Mouse (Mus musculus) cerebellum, adult 2 months (tissue): ENCODE measurements around the gene Phactr3. TPM values are rescaled to one million over a fixed set of nuclear protein-coding genes. Genes with fewer than 3 reads are reported as not detected.
A peak's percentile ranks its signal among the peaks of the same experiment; 100 is the strongest.

Experiments used
- DNase-seq, 2 experiments: peaks; one replicate each; pipeline ENCODE4 v3.0.0; 2021
- H3K27ac ChIP-seq: fragments of 200-500 bp; 2 replicates; pipeline ENCODE4 v1.5.1; 2012; ENCODE audit warnings: low read length, control low read depth, inconsistent platforms; ENCODE audit not compliant: insufficient read depth
- H3K27me3 ChIP-seq: fragments of 200-500 bp; 2 replicates; pipeline ENCODE4 v1.6.1; 2012; ENCODE audit warnings: inconsistent platforms, mild to moderate bottlenecking, low read length, moderate library complexity; ENCODE audit not compliant: control insufficient read depth, insufficient read depth
- H3K4me1 ChIP-seq: fragments of 200-500 bp; 2 replicates; pipeline ENCODE4 v1.6.1; 2011; ENCODE audit warnings: low read length; ENCODE audit not compliant: control insufficient read depth, insufficient read depth
- H3K4me3 ChIP-seq: fragments of 200-500 bp; replicated peaks from 2 replicates; pipeline ENCODE3; 2011; ENCODE audit warnings: mild to moderate bottlenecking, low read depth, low read length, control low read depth; ENCODE audit not compliant: insufficient read depth
- CTCF ChIP-seq: fragments of 200-500 bp; IDR thresholded peaks from 2 replicates; pipeline ENCODE4 v1.5.1; 2011; ENCODE audit warnings: low read depth, mild to moderate bottlenecking, control low read depth, low read length, moderate library complexity, borderline replicate concordance; ENCODE audit not compliant: insufficient read depth
- POLR2A ChIP-seq: fragments of 200-500 bp; IDR thresholded peaks from 2 replicates; pipeline ENCODE4 v1.6.1; 2011; ENCODE audit warnings: low read length, control low read depth, borderline replicate concordance; ENCODE audit not compliant: insufficient read depth
- WGBS: fragments of 180-500 bp; shearing (Covaris S2); methylation state at CpG from one replicate; pipeline ENCODE4 v1.1.7; 2018; 5-methylcytosine and 5-hydroxymethylcytosine counted together
- polyA plus RNA-seq: library from polyadenylated mRNA; depleted of rRNA; stranded (reverse); fragments of >200 nt; gene quantifications from 2 replicates; pipeline ENCODE4 v1.2.3, GENCODE M21; 2012

Gene Phactr3
- polyA plus RNA-seq, 1 experiment: 79.8 TPM

GRCm38 (mm10) chr2:178246767-178247166 lies 128.0 kb downstream of the Phactr3 start:
- no peak overlapping the region for H3K27ac ChIP-seq
- peaks cover 55% of the 10 kb centered on the region for H3K4me1 ChIP-seq
- no peak overlapping the region for H3K4me3 ChIP-seq
- no peaks in the 10 kb centered on the region for H3K27me3 ChIP-seq
- peak; percentile 28; the same call in 1 of the 2 replicates for TF ChIP-seq CTCF
- TF ChIP-seq POLR2A: no peak
- WGBS: 74% methylated on average over 4 of the region's 4 CpGs
- no peak for DNase-seq

- no peak for DNase-seq
- no peak overlapping the region for H3K4me3 ChIP-seq
- 85% methylated on average over 8 of the region's 8 CpGs for WGBS
- peak; percentile 31; the same call in 1 of the 2 replicates for TF ChIP-seq CTCF
- no peak for TF ChIP-seq POLR2A
- no peaks in the 10 kb centered on the region for H3K27me3 ChIP-seq
- H3K27ac ChIP-seq: no peak overlapping the region
- H3K4me1 ChIP-seq: peaks cover 59% of the 10 kb centered on the region
These were observed 128.5 kb downstream of the Phactr3 start for GRCm38 (mm10) chr2:178247274-178247673.

GRCm38 (mm10) chr2:178257117-178257825 lies 138.5 kb downstream of the Phactr3 start:
- Histone ChIP-seq H3K27ac (no peak overlapping the region), H3K27me3 (no peaks in the 10 kb centered on the region), H3K4me1 (peaks cover 50% of the 10 kb centered on the region), H3K4me3 (no peak overlapping the region)
- TF ChIP-seq CTCF: no peak
- no peak for TF ChIP-seq POLR2A
- 32% methylated on average over 3 of the region's 3 CpGs for WGBS
- no peak for DNase-seq

- H3K27me3 ChIP-seq: no peaks in the 10 kb centered on the region
- WGBS: 0% methylated on average over 2 of the region's 2 CpGs
- no peak for TF ChIP-seq POLR2A
- TF ChIP-seq CTCF: no peak
- peaks cover 47% of the 10 kb centered on the region for H3K4me1 ChIP-seq
- DNase-seq: no peak
- no peak overlapping the region for H3K4me3 ChIP-seq
- H3K27ac ChIP-seq: no peak overlapping the region
These were observed 139.3 kb downstream of the Phactr3 start for GRCm38 (mm10) chr2:178257986-178258555.

DNA sequence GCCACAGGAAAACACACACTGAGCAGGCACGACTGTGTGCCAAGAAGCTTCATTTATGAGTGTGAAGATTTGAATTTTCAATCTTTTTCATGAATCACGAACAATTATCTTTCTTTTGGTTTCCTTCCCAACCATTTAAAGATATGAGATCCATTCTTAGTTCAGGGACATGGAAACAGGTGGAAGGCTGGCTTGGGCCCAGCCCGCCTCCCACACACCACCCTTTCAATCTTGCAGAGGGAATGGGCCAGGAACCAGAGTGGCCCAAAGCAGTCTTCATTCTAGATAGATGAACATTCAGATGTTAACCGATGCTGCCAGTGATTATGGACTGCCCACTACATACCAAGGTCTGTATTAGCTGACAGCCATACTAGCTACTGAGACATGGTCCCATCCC lies 144.3 kb downstream of the Phactr3 start:
- H3K4me1 ChIP-seq: peaks cover 67% of the 10 kb centered on the region
- no peak for TF ChIP-seq POLR2A
- no peak for TF ChIP-seq CTCF
- H3K27me3 ChIP-seq: no peaks in the 10 kb centered on the region
- no peak overlapping the region for H3K27ac ChIP-seq
- H3K4me3 ChIP-seq: no peak overlapping the region
- no peak for DNase-seq
- 22% methylated on average over 4 of the region's 4 CpGs for WGBS

DNA sequence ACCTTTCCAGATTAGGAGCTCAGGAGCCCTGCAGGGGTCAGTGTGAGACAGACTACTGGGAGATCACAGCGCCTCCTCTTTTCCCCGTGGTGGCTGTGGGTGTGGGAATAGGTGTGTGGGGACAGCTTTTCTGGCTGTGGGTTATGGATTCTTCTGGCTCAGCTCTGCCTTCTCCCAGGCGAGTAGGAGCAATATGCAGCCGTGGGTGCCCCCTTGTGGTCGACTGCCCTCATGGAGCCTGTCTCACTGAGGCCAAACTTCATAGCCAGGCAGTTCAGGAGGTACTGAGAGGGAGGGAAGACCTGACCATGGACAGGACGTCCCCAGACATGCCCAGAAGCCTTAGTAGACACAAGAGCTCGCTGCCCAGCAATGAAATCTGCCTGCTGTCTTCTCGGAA lies 145.6 kb downstream of the Phactr3 start:
- no peak overlapping the region for H3K27ac ChIP-seq
- H3K4me1 ChIP-seq: peaks cover 63% of the 10 kb centered on the region
- 5% methylated on average over 8 of the region's 8 CpGs for WGBS

GRCm38 (mm10) chr2:178265454-178265853 lies 146.7 kb downstream of the Phactr3 start:
- 6% methylated on average over 2 of the region's 2 CpGs for WGBS
- H3K4me3 ChIP-seq: no peak overlapping the region
- no peaks in the 10 kb centered on the region for H3K27me3 ChIP-seq
- peaks cover 67% of the 10 kb centered on the region for H3K4me1 ChIP-seq
- peak; percentile 53 to 62 for DNase-seq
- TF ChIP-seq POLR2A: no peak
- no peak for TF ChIP-seq CTCF
- peak overlapping the region; percentile 51; the same call in 1 of the 2 replicates for H3K27ac ChIP-seq

More for the DNA sequence above, 145.6 kb downstream of the Phactr3 start:
- DNase-seq: peak; percentile 90 to 95
- H3K27me3 ChIP-seq: no peaks in the 10 kb centered on the region
- TF ChIP-seq CTCF (peak; percentile 95), POLR2A (no peak)
- no peak overlapping the region for H3K4me3 ChIP-seq

GRCm38 (mm10) chr2:178270794-178271193 lies 152.0 kb downstream of the Phactr3 start:
- TF ChIP-seq POLR2A: no peak
- TF ChIP-seq CTCF: no peak
- Histone ChIP-seq H3K27me3 (no peaks in the 10 kb centered on the region), H3K4me1 (peaks cover 79% of the 10 kb centered on the region), H3K27ac (no peak overlapping the region), H3K4me3 (no peak overlapping the region)
- peak; percentile 63 to 68 for DNase-seq
- WGBS: 15% methylated on average over 2 of the region's 2 CpGs
